Mouse (Mus musculus) gastrocnemius, postnatal 4 days (tissue): ENCODE data around the gene Dio3. TPM values are rescaled to one million over a fixed set of nuclear protein-coding genes. Genes with fewer than 3 reads are reported as not detected.

Experiments
- DNase-seq, 2 experiments: peaks; one replicate each; pipeline ENCODE4 v3.0.0; 2021 to 2022; ENCODE audit warnings: low spot score in 2 of 2, mixed read lengths in 2 of 2
- long read RNA-seq, 2 experiments: library from polyadenylated mRNA; stranded (forward); transcript quantifications; one replicate each; pipeline ENCODE4 v2.0.0; 2021
- total RNA-seq, 2 experiments: library from RNA; stranded (reverse); gene quantifications; 2 replicates each; pipeline ENCODE4 v1.2.3; 2021

Dio3 gene
- total RNA-seq: under 1 TPM in 1 of 2 experiments, not detected in 1; 0.23 TPM
- long read RNA-seq, experiment 1: 0 reads
- long read RNA-seq, experiment 2: 0 reads

GRCm38 (mm10) chr12:110278853-110279252 lies at the start of gene Dio3:
Gene Dio3 (plus strand): TSS chr12:110279068.
- peak in 1 of 2 experiments; percentile 26 for DNase-seq

GRCm38 (mm10) chr12:110230296-110230695 lies 48.6 kb upstream of the Dio3 start:
- DNase-seq: no peak

- DNase-seq: no peak
Measured at GRCm38 (mm10) chr12:110230767-110231166, 48.1 kb upstream of the Dio3 start.

- no peak for DNase-seq
Measured at GRCm38 (mm10) chr12:110231709-110232600, 46.9 kb upstream of the Dio3 start.

- DNase-seq: no peak
Measured at GRCm38 (mm10) chr12:110235908-110236307, 43.0 kb upstream of the Dio3 start.

GRCm38 (mm10) chr12:110237046-110237445 lies 41.8 kb upstream of the Dio3 start:
- DNase-seq: no peak

- no peak for DNase-seq
Measured at GRCm38 (mm10) chr12:110239358-110239757, 39.5 kb upstream of the Dio3 start.

GRCm38 (mm10) chr12:110244581-110244980 lies 34.3 kb upstream of the Dio3 start:
- DNase-seq: no peak

GRCm38 (mm10) chr12:110245461-110245860 lies 33.4 kb upstream of the Dio3 start:
- no peak for DNase-seq

GRCm38 (mm10) chr12:110252163-110252575 lies 26.7 kb upstream of the Dio3 start:
- DNase-seq: no peak

- no peak for DNase-seq
Measured at GRCm38 (mm10) chr12:110255731-110256130, 23.1 kb upstream of the Dio3 start.

- DNase-seq: no peak
Measured at GRCm38 (mm10) chr12:110256478-110257220, 22.2 kb upstream of the Dio3 start.

- DNase-seq: no peak
Measured at GRCm38 (mm10) chr12:110268226-110268625, 10.6 kb upstream of the Dio3 start.

GRCm38 (mm10) chr12:110269686-110270085 lies 9.2 kb upstream of the Dio3 start:
- DNase-seq: no peak

GRCm38 (mm10) chr12:110276034-110276433 lies 2.8 kb upstream of the Dio3 start:
- no peak for DNase-seq

- DNase-seq: no peak
Measured at GRCm38 (mm10) chr12:110277259-110277964, 1.5 kb upstream of the Dio3 start.

GRCm38 (mm10) chr12:110277965-110278307 lies 932 bp upstream of the Dio3 start:
- peak in 1 of 2 experiments; percentile 21 for DNase-seq

- no peak for DNase-seq
Measured at GRCm38 (mm10) chr12:110280373-110280772, 1.5 kb downstream of the Dio3 start.

GRCm38 (mm10) chr12:110283792-110284191 lies 4.9 kb downstream of the Dio3 start:
- DNase-seq: no peak

- no peak for DNase-seq
Measured at GRCm38 (mm10) chr12:110292816-110293215, 13.9 kb downstream of the Dio3 start.

- no peak for DNase-seq
Measured at GRCm38 (mm10) chr12:110294891-110295290, 16.0 kb downstream of the Dio3 start.
